Mouse (Mus musculus): ENCODE measurements around the gene Crhr1.
"Not testable (repeated sequence)": the region's sequence is repeated elsewhere in the genome, so short reads cannot be mapped to it uniquely, and the experiment has no call there.

The Crhr1 gene

GRCm38 (mm10) chr11:104190008-104190407, 57.4 kb downstream of the Crhr1 start:
- in situ Hi-C loops (cut with MboI, MseI) = no loop called here

- in situ Hi-C loops (cut with MboI, MseI) = no loop called here
Measured at GRCm38 (mm10) chr11:104195382-104195781, 62.7 kb downstream of the Crhr1 start.

GRCm38 (mm10) chr11:104195791-104196190, 63.1 kb downstream of the Crhr1 start:
- in situ Hi-C loops (cut with MboI, MseI) = no loop called here

GRCm38 (mm10) chr11:104197861-104198260, 65.2 kb downstream of the Crhr1 start:
- in situ Hi-C loops (cut with MboI, MseI) = no loop called here

GRCm38 (mm10) chr11:104203271-104203670, 70.6 kb downstream of the Crhr1 start:
- in situ Hi-C loops (cut with MboI, MseI) = no loop called here

GRCm38 (mm10) chr11:104206573-104206972, 73.9 kb downstream of the Crhr1 start:
- in situ Hi-C loops (cut with MboI, MseI) = no loop called here

- in situ Hi-C loops (cut with MboI, MseI) = no loop called here
Measured at GRCm38 (mm10) chr11:104209041-104209440, 76.4 kb downstream of the Crhr1 start.

- in situ Hi-C loops (cut with MboI, MseI) = no loop called here
Measured at GRCm38 (mm10) chr11:104211251-104211650, 78.6 kb downstream of the Crhr1 start.

- in situ Hi-C loops (cut with MboI, MseI) = not testable (repeated sequence)
Measured at GRCm38 (mm10) chr11:104214128-104214527, 81.5 kb downstream of the Crhr1 start.

GRCm38 (mm10) chr11:104218075-104218474, 85.4 kb downstream of the Crhr1 start:
- in situ Hi-C loops (cut with MboI, MseI) = no loop called here

GRCm38 (mm10) chr11:104220291-104220690, 87.6 kb downstream of the Crhr1 start:
- in situ Hi-C loops (cut with MboI, MseI) = no loop called here

- in situ Hi-C loops (cut with MboI, MseI) = no loop called here
Measured at GRCm38 (mm10) chr11:104221751-104222150, 89.1 kb downstream of the Crhr1 start.

GRCm38 (mm10) chr11:104223301-104223700, 90.6 kb downstream of the Crhr1 start:
- in situ Hi-C loops (cut with MboI, MseI) = no loop called here

Measured in T-helper 2 cell (primary cell).